Mouse (Mus musculus) embryo, embryonic 10.5 days (tissue): ENCODE measurements at regions not wholly inside any gene's neighbourhood (a gene's known extent, or its start where the extent isn't known, plus 50 kb on each side); places are given as distances from the start of the nearest gene placed in this dataset.
"Not testable (repeated sequence)": the region's sequence is repeated elsewhere in the genome, so short reads cannot be mapped to it uniquely, and the experiment has no call there.

Experiments
- DNase-seq: peaks from one replicate; pipeline ENCODE4 v3.0.0-alpha.2; 2015; ENCODE audit warnings: low spot score

DNA sequence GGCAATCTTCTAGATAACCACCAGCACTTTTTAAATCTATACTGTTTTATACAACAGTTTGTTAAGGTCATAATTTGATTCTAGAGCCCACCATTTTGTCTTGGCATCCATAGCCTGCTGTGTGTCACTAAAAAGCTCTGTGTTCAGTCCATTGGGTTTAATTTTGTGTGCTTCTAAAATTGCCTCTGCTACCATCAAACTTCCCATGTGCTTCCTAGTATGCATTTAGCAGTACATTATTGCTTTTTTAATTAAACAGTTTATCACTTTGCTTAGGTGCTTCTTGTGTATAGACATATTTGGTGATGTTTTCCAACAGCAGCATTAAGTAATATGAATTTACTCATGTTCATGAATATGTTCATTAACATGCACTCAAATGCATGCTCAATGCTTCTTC, 102.4 kb upstream of the Egfr start:
- no peak for DNase-seq

DNA sequence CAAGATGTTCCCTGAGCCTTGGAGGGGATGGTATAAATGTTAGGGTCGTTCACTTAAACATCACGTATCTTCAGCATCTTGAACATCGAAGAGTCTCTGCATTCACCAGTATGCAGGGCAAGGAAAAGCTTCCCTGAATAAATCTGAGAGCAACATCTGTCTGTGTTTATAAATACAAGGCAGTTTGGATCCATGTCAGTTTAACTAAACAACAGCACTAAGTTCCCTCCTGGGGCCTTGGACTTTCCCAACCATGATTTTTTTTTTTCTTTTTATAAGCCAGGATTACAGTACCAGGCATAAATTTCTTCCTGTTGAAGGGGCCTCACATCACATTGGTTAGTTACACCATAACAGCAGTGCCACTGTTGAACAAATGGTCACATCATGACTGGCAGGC, 88.2 kb upstream of the Egfr start:
- DNase-seq, result no peak

DNA sequence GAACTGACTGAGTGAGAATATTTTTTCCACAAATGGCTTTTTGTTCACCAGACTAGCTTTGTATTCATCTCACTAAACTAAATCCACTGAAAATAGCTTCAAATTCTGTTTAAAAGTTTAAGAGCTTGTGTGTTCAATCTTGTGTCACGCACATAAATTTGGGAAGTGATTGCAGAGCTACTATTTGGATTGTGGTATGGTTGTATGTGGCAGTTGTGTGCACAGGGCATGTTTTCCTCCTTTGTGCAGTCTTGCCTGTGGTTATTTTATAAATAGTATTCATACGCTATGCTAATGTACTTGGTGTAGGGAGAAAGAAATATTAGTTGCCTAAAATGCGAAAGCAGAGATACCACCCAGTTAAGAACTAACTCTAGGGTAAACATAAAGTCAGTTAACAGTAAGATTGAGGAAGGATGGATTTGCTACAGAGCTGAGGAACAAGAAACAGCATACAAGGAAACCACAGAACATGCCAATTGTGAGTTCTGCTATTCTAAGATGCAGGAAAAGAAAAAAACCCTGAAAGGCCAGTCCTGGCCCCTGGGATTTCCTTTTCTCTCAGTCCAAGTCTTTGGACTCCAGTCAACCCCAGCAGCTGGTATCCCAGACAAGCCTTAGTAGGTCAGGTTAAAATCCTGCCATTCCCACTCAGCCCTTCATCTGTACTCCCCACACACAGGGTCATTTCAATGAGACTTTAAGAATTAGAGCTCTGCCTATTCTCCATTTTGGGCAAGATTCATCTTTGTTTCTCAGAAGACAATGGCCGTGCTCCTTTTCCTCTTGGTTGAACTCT, 82.4 kb upstream of the Egfr start:
- DNase-seq, result no peak

DNA sequence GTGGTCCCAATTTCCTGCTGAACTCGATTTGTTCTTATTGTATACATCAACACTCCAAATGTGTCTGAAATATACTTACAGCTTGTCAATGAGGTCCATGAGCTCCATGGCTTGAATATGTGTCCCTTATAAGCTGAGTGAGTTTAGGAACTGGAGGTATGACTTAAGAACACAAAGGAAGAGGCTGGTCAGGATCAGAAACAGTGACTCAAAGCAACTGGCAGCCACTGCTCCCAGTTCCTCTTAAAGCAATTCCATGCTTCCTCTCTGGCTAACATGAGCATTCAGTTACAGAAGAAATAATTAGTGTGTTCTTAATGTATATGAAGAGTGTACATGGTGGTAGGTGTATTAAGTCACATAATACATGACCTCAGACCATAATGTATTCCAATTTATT, 81.7 kb upstream of the Egfr start:
- DNase-seq, result no peak

DNA sequence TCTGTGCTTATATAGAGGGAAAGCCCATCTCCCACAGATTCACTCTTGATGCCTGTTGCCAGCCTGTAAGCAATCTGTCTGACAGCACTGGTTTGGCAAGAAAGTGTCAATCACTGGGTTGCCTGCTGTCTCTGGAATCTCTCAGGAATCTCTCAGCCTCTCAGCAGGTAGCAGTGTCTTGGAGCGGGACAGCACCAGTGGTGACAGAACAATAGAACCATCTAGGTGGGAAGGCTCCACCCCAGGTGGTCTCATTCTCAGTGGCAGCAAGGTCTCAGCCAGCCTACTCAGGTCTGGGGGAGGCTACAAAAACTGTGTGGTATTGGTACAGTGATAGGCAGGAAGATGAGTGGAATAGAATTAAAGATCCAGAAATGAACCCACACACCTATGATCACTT, 76.1 kb upstream of the Egfr start:
- DNase-seq, result not testable (repeated sequence)

DNA sequence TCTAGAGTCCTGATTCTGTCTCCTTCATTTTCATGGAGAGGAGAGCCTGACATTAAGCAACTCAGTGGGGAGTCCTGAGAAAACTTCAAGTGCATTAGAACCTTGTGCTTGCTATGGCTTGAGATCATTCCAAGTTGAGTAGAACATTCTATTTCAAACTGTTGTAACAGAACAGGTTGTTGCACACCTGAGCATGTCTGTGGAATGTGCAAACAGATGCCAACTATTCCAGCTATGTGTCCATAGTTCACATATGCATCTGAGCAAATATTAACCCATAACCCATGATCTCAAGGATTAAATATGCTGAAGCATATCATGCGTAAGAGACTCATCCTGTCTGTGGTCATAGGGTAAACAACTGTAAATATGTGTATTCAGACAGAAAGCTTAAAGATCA, 68.5 kb upstream of the Egfr start:
- DNase-seq, result no peak

- DNase-seq, result no peak
Observed at GRCm38 (mm10) chr11:16695596-16695995, 56.4 kb upstream of the Egfr start.

- DNase-seq, result no peak
Observed at GRCm38 (mm10) chr11:16696787-16697186, 55.2 kb upstream of the Egfr start.

GRCm38 (mm10) chr11:16701826-16702225, 50.2 kb upstream of the Egfr start:
- no peak for DNase-seq
